Mouse (Mus musculus): Measurements from ENCODE around the gene Socs1.

Socs1 gene

GRCm38 (mm10) chr16:10786288-10786687, 952 bp upstream of the Socs1 start:
- peak; percentile 91 for DNase-seq

GRCm38 (mm10) chr16:10784793-10785370, 454 bp downstream of the Socs1 start:
- DNase-seq = peak; percentile 96

GRCm38 (mm10) chr16:10783883-10784792, 1.2 kb downstream of the Socs1 start:
- DNase-seq = peak; percentile 70

GRCm38 (mm10) chr16:10783451-10783850, 1.9 kb downstream of the Socs1 start:
- DNase-seq = no peak

GRCm38 (mm10) chr16:10783152-10783434, 2.2 kb downstream of the Socs1 start:
- no peak for DNase-seq

- DNase-seq = no peak
Observed at GRCm38 (mm10) chr16:10782377-10783151, 2.8 kb downstream of the Socs1 start.

GRCm38 (mm10) chr16:10781862-10782371, 3.4 kb downstream of the Socs1 start:
- no peak for DNase-seq

GRCm38 (mm10) chr16:10780631-10781120, 4.7 kb downstream of the Socs1 start:
- no peak for DNase-seq

- no peak for DNase-seq
Observed at GRCm38 (mm10) chr16:10777579-10778160, 7.7 kb downstream of the Socs1 start.

GRCm38 (mm10) chr16:10776322-10776721, 9.0 kb downstream of the Socs1 start:
- no peak for DNase-seq

- DNase-seq = no peak
Observed at GRCm38 (mm10) chr16:10774726-10775125, 10.6 kb downstream of the Socs1 start.

GRCm38 (mm10) chr16:10773543-10773942, 11.8 kb downstream of the Socs1 start:
- DNase-seq = no peak

GRCm38 (mm10) chr16:10771769-10772510, 13.4 kb downstream of the Socs1 start:
- no peak for DNase-seq

GRCm38 (mm10) chr16:10770531-10771325, 14.6 kb downstream of the Socs1 start:
- DNase-seq = no peak

- DNase-seq = no peak
Observed at GRCm38 (mm10) chr16:10769661-10770060, 15.7 kb downstream of the Socs1 start.

- no peak for DNase-seq
Observed at GRCm38 (mm10) chr16:10768821-10769220, 16.5 kb downstream of the Socs1 start.

- peak; percentile 89 for DNase-seq
Observed at GRCm38 (mm10) chr16:10767158-10767557, 18.2 kb downstream of the Socs1 start.

GRCm38 (mm10) chr16:10764323-10764722, 21.0 kb downstream of the Socs1 start:
- peak; percentile 70 for DNase-seq

GRCm38 (mm10) chr16:10763540-10764264, 21.6 kb downstream of the Socs1 start:
- DNase-seq = no peak

GRCm38 (mm10) chr16:10762569-10763180, 22.7 kb downstream of the Socs1 start:
- peak; percentile 52 for DNase-seq

Measured in kidney, postnatal 10 days (tissue).